Mouse (Mus musculus) midbrain, embryonic 11.5 days (tissue): Measurements from ENCODE around the gene Havcr2. TPM values are rescaled to one million over a fixed set of nuclear protein-coding genes. Genes with fewer than 3 reads are reported as not detected.

Experiments used
- ATAC-seq: fragments of 200-750 bp; cut with Nextera tagmentation; 2 replicates; pipeline ENCODE4 v1.8.0; 2017; ENCODE audit warnings: moderate TSS enrichment, moderate library complexity; ENCODE audit not compliant: low FRiP score
- DNase-seq: peaks from one replicate; pipeline ENCODE4 v3.0.0; 2015; ENCODE audit warnings: low spot score; ENCODE audit errors: missing footprints
- H3K27ac ChIP-seq: fragments of 300-500 bp; sonication (generic); 2 replicates; pipeline ENCODE4 v1.5.1; 2014; ENCODE audit warnings: low read depth, low read length
- H3K27me3 ChIP-seq: fragments of 300-500 bp; sonication (generic); 2 replicates; pipeline ENCODE4 v1.6.1; 2014; ENCODE audit warnings: mild to moderate bottlenecking, low read length, moderate library complexity, mixed read lengths; ENCODE audit not compliant: control insufficient read depth, insufficient read depth
- H3K36me3 ChIP-seq: fragments of 300-500 bp; sonication (generic); 2 replicates; pipeline ENCODE4 v1.6.1; 2014; ENCODE audit warnings: mild to moderate bottlenecking, low read length, moderate library complexity, mixed read lengths; ENCODE audit not compliant: control insufficient read depth, insufficient read depth
- H3K4me1 ChIP-seq: fragments of 300-500 bp; sonication (generic); 2 replicates; pipeline ENCODE4 v1.6.1; 2014; ENCODE audit warnings: low read length; ENCODE audit not compliant: control insufficient read depth, insufficient read depth
- H3K4me2 ChIP-seq: fragments of 300-500 bp; sonication (generic); 2 replicates; pipeline ENCODE4 v1.6.1; 2014; ENCODE audit warnings: mild to moderate bottlenecking, moderate library complexity
- H3K4me3 ChIP-seq: fragments of 300-500 bp; sonication (generic); 2 replicates; pipeline ENCODE4 v1.5.1; 2014; ENCODE audit warnings: low read depth, low read length
- H3K9ac ChIP-seq: fragments of 300-500 bp; sonication (generic); 2 replicates; pipeline ENCODE4 v1.6.1; 2014; ENCODE audit warnings: low read length
- H3K9me3 ChIP-seq: fragments of 300-500 bp; sonication (generic); 2 replicates; pipeline ENCODE4 v1.6.1; 2016; ENCODE audit warnings: low read length; ENCODE audit not compliant: control insufficient read depth
- WGBS: fragments of 180-500 bp; shearing (Covaris S2); extraction: QIAGEN DNeasy Blood & Tissue Kit; methylation state at CpG from one replicate; pipeline ENCODE4 v1.1.7; 2014; 5-methylcytosine and 5-hydroxymethylcytosine counted together
- polyA plus RNA-seq: library from polyadenylated mRNA; unstranded; fragments of >200 nt; fragmentation: Nextera tagmentation; extraction: Ambion mirVana; gene quantifications from 2 replicates; pipeline ENCODE4 v1.2.1, GENCODE M21; 2014

Gene Havcr2
- polyA plus RNA-seq, 1 experiment from 2014 or later = 0.20 TPM

- WGBS = 81% methylated on average over 13 of the region's 13 CpGs
- H3K36me3 ChIP-seq = no peaks in the 10 kb centered on the region
- no peak for ATAC-seq
Observed at GRCm38 (mm10) chr11:46447644-46448484, 6.9 kb upstream of the Havcr2 start.

GRCm38 (mm10) chr11:46449461-46450080 lies 5.2 kb upstream of the Havcr2 start:
- no peak overlapping the region for H3K4me2 ChIP-seq
- H3K27me3 ChIP-seq = no peaks in the 10 kb centered on the region
- H3K4me3 ChIP-seq = no peak overlapping the region
- no peak overlapping the region for H3K9ac ChIP-seq
- no peak for ATAC-seq
- H3K27ac ChIP-seq = no peak overlapping the region
- 87% methylated on average over 11 of the region's 11 CpGs for WGBS
- H3K9me3 ChIP-seq = no peaks in the 10 kb centered on the region
- H3K36me3 ChIP-seq = no peaks in the 10 kb centered on the region
- DNase-seq = no peak
- no peaks in the 10 kb centered on the region for H3K4me1 ChIP-seq

More at GRCm38 (mm10) chr11:46447644-46448484, 6.9 kb upstream of the Havcr2 start:
- Histone ChIP-seq H3K4me2 (no peak overlapping the region), H3K4me1 (no peaks in the 10 kb centered on the region), H3K27me3 (no peaks in the 10 kb centered on the region), H3K9me3 (no peaks in the 10 kb centered on the region), H3K27ac (no peak overlapping the region), H3K9ac (no peak overlapping the region), H3K4me3 (no peak overlapping the region)
- no peak for DNase-seq

GRCm38 (mm10) chr11:46459960-46460359 lies 5.2 kb downstream of the Havcr2 start:
- H3K27ac ChIP-seq = no peak overlapping the region
- H3K4me2 ChIP-seq = no peak overlapping the region
- no peaks in the 10 kb centered on the region for H3K27me3 ChIP-seq
- no peak for DNase-seq
- 87% methylated on average over 3 of the region's 3 CpGs for WGBS
- ATAC-seq = no peak
- no peaks in the 10 kb centered on the region for H3K9me3 ChIP-seq
- H3K36me3 ChIP-seq = no peaks in the 10 kb centered on the region
- H3K9ac ChIP-seq = no peak overlapping the region
- H3K4me3 ChIP-seq = no peak overlapping the region
- H3K4me1 ChIP-seq = no peaks in the 10 kb centered on the region

- DNase-seq (no peak), ATAC-seq (no peak)
- no peak overlapping the region for H3K4me2 ChIP-seq
- no peaks in the 10 kb centered on the region for H3K27me3 ChIP-seq
- H3K4me1 ChIP-seq = no peaks in the 10 kb centered on the region
- H3K9me3 ChIP-seq = no peaks in the 10 kb centered on the region
- no peaks in the 10 kb centered on the region for H3K36me3 ChIP-seq
- no peak overlapping the region for H3K9ac ChIP-seq
- H3K4me3 ChIP-seq = no peak overlapping the region
- 84% methylated on average over 5 of the region's 5 CpGs for WGBS
- no peak overlapping the region for H3K27ac ChIP-seq
Observed at GRCm38 (mm10) chr11:46461362-46461761, 6.6 kb downstream of the Havcr2 start.

- WGBS = 71% methylated on average over 5 of the region's 5 CpGs
- Histone ChIP-seq H3K27ac (no peak overlapping the region), H3K9ac (no peak overlapping the region), H3K4me1 (no peaks in the 10 kb centered on the region), H3K36me3 (no peaks in the 10 kb centered on the region), H3K4me2 (no peak overlapping the region), H3K9me3 (no peaks in the 10 kb centered on the region), H3K27me3 (no peaks in the 10 kb centered on the region), H3K4me3 (no peak overlapping the region)
- no peak for ATAC-seq
- DNase-seq = no peak
Observed at GRCm38 (mm10) chr11:46461931-46462330, 7.2 kb downstream of the Havcr2 start.

GRCm38 (mm10) chr11:46466878-46467277 lies 12.1 kb downstream of the Havcr2 start:
- ATAC-seq = no peak

GRCm38 (mm10) chr11:46474220-46474619 lies 19.5 kb downstream of the Havcr2 start:
- no peaks in the 10 kb centered on the region for H3K9me3 ChIP-seq
- H3K4me3 ChIP-seq = no peak overlapping the region
- DNase-seq (no peak), ATAC-seq (no peak)
- no peaks in the 10 kb centered on the region for H3K4me1 ChIP-seq
- 96% methylated on average over 4 of the region's 4 CpGs for WGBS
- H3K4me2 ChIP-seq = no peak overlapping the region
- no peak overlapping the region for H3K27ac ChIP-seq
- no peaks in the 10 kb centered on the region for H3K36me3 ChIP-seq
- H3K27me3 ChIP-seq = no peaks in the 10 kb centered on the region
- no peak overlapping the region for H3K9ac ChIP-seq

More at GRCm38 (mm10) chr11:46466878-46467277, 12.1 kb downstream of the Havcr2 start:
- no peaks in the 10 kb centered on the region for H3K4me1 ChIP-seq
- H3K9ac ChIP-seq = no peak overlapping the region
- no peak overlapping the region for H3K27ac ChIP-seq
- 90% methylated on average over 2 of the region's 2 CpGs for WGBS
- H3K9me3 ChIP-seq = no peaks in the 10 kb centered on the region
- H3K36me3 ChIP-seq = no peaks in the 10 kb centered on the region
- H3K4me3 ChIP-seq = no peak overlapping the region
- H3K4me2 ChIP-seq = no peak overlapping the region
- no peak for DNase-seq
- H3K27me3 ChIP-seq = no peaks in the 10 kb centered on the region

- ATAC-seq (no peak), DNase-seq (no peak)
- H3K27me3 ChIP-seq = no peaks in the 10 kb centered on the region
- H3K27ac ChIP-seq = no peak overlapping the region
- WGBS = 90% methylated on average over 9 of the region's 9 CpGs
- no peak overlapping the region for H3K9ac ChIP-seq
- H3K4me3 ChIP-seq = no peak overlapping the region
- no peaks in the 10 kb centered on the region for H3K36me3 ChIP-seq
- H3K4me2 ChIP-seq = no peak overlapping the region
- H3K9me3 ChIP-seq = no peaks in the 10 kb centered on the region
- H3K4me1 ChIP-seq = no peaks in the 10 kb centered on the region
Observed at GRCm38 (mm10) chr11:46479311-46479710, 24.6 kb downstream of the Havcr2 start.

- Histone ChIP-seq H3K4me3 (no peak overlapping the region), H3K4me2 (no peak overlapping the region), H3K4me1 (no peaks in the 10 kb centered on the region), H3K36me3 (no peaks in the 10 kb centered on the region), H3K27me3 (no peaks in the 10 kb centered on the region), H3K9me3 (no peaks in the 10 kb centered on the region), H3K27ac (no peak overlapping the region), H3K9ac (no peak overlapping the region)
- WGBS = 84% methylated on average over 7 of the region's 7 CpGs
- ATAC-seq (no peak), DNase-seq (no peak)
Observed at GRCm38 (mm10) chr11:46480517-46480916, 25.8 kb downstream of the Havcr2 start.
